Mouse (Mus musculus) liver, embryonic 11.5 days (tissue): Measurements from ENCODE around the gene Lasp1. TPM values are rescaled to one million over a fixed set of nuclear protein-coding genes. Genes with fewer than 3 reads are reported as not detected.

Experiments used
- ATAC-seq: fragments of 200-750 bp; cut with Nextera tagmentation; replicated peaks from 2 replicates; pipeline ENCODE4 v1.8.0; 2017; ENCODE audit warnings: moderate number of reproducible peaks, mild to moderate bottlenecking, moderate TSS enrichment, moderate library complexity; ENCODE audit not compliant: low FRiP score
- DNase-seq: peaks from one replicate; pipeline ENCODE4 v3.0.0-alpha.2; 2017; ENCODE audit warnings: low spot score
- H3K27ac ChIP-seq: fragments of 300-500 bp; sonication (generic); 2 replicates; pipeline ENCODE4 v1.5.1; 2014; ENCODE audit warnings: mild to moderate bottlenecking, low read depth, low read length, control low read depth
- H3K27me3 ChIP-seq: fragments of 300-500 bp; sonication (generic); replicated peaks from 2 replicates; pipeline ENCODE4 v1.6.1; 2014; ENCODE audit warnings: low read length, mixed read lengths; ENCODE audit not compliant: control insufficient read depth, insufficient read depth
- H3K36me3 ChIP-seq: fragments of 300-500 bp; sonication (generic); 2 replicates; pipeline ENCODE4 v1.6.1; 2014; ENCODE audit warnings: mild to moderate bottlenecking, low read length, moderate library complexity, mixed read lengths; ENCODE audit not compliant: control insufficient read depth, insufficient read depth
- H3K4me1 ChIP-seq: fragments of 300-500 bp; sonication (generic); replicated peaks from 2 replicates; pipeline ENCODE4 v1.6.1; 2014; ENCODE audit warnings: low read length, mixed read lengths; ENCODE audit not compliant: control insufficient read depth, insufficient read depth
- H3K4me2 ChIP-seq: fragments of 300-500 bp; sonication (generic); 2 replicates; pipeline ENCODE4 v1.6.1; 2014; ENCODE audit warnings: mild to moderate bottlenecking, control low read depth, moderate library complexity
- H3K4me3 ChIP-seq: fragments of 300-500 bp; sonication (generic); 2 replicates; pipeline ENCODE4 v1.5.1; 2014; ENCODE audit warnings: low read depth, low read length, control low read depth
- H3K9ac ChIP-seq: fragments of 300-500 bp; sonication (generic); 2 replicates; pipeline ENCODE4 v1.6.1; 2014; ENCODE audit warnings: low read depth, low read length, control low read depth
- H3K9me3 ChIP-seq: fragments of 300-500 bp; sonication (generic); 2 replicates; pipeline ENCODE4 v1.6.1; 2016; ENCODE audit warnings: low read length, inconsistent platforms, mixed read lengths; ENCODE audit not compliant: control insufficient read depth
- WGBS: fragments of 180-500 bp; shearing (Covaris S2); extraction: QIAGEN DNeasy Blood & Tissue Kit; methylation state at CpG from one replicate; pipeline ENCODE4 v1.1.7; 2014; 5-methylcytosine and 5-hydroxymethylcytosine counted together
- polyA plus RNA-seq: library from polyadenylated mRNA; unstranded; fragments of >200 nt; fragmentation: Nextera tagmentation; extraction: Ambion mirVana; gene quantifications from 2 replicates; pipeline ENCODE4 v1.2.1, GENCODE M21; 2014

Lasp1 gene
- polyA plus RNA-seq, 1 experiment from 2014 or later: 54.7 TPM

GRCm38 (mm10) chr11:97805662-97806612 lies 7.1 kb downstream of the Lasp1 start:
- Histone ChIP-seq H3K9me3 (no peaks in the 10 kb centered on the region), H3K27me3 (no peaks in the 10 kb centered on the region), H3K4me3 (no peak overlapping the region), H3K4me1 (peaks cover 78% of the 10 kb centered on the region), H3K36me3 (peaks cover 12% of the 10 kb centered on the region; the same call in 1 of the 2 replicates), H3K27ac (peak overlapping the region; percentile 44), H3K9ac (no peak overlapping the region; the same call in 1 of the 2 replicates), H3K4me2 (peak overlapping the region; percentile 2)
- 52% methylated on average over 15 of the region's 15 CpGs for WGBS
- ATAC-seq: no peak
- DNase-seq: no peak

GRCm38 (mm10) chr11:97806613-97806964 lies 7.8 kb downstream of the Lasp1 start:
- no peak overlapping the region; the same call in none of the 2 replicates for H3K27ac ChIP-seq
- H3K4me2 ChIP-seq: no peak overlapping the region

GRCm38 (mm10) chr11:97807626-97808025 lies 8.8 kb downstream of the Lasp1 start:
- Histone ChIP-seq H3K27ac (peak overlapping the region; percentile 62), H3K36me3 (peaks cover 10% of the 10 kb centered on the region; the same call in 1 of the 2 replicates), H3K27me3 (no peaks in the 10 kb centered on the region), H3K9me3 (no peaks in the 10 kb centered on the region), H3K4me3 (no peak overlapping the region), H3K9ac (no peak overlapping the region), H3K4me1 (peaks cover 78% of the 10 kb centered on the region), H3K4me2 (no peak overlapping the region)
- ATAC-seq: no peak
- WGBS: 36% methylated on average over 6 of the region's 6 CpGs
- DNase-seq: no peak

More at GRCm38 (mm10) chr11:97806613-97806964, 7.8 kb downstream of the Lasp1 start:
- WGBS: 74% methylated on average over 7 of the region's 7 CpGs
- no peak overlapping the region for H3K4me3 ChIP-seq
- H3K36me3 ChIP-seq: peaks cover 12% of the 10 kb centered on the region; the same call in 1 of the 2 replicates
- peaks cover 77% of the 10 kb centered on the region for H3K4me1 ChIP-seq
- no peaks in the 10 kb centered on the region for H3K27me3 ChIP-seq
- DNase-seq (no peak), ATAC-seq (no peak)
- no peak overlapping the region; the same call in 1 of the 2 replicates for H3K9ac ChIP-seq
- H3K9me3 ChIP-seq: no peaks in the 10 kb centered on the region

GRCm38 (mm10) chr11:97808093-97808492 lies 9.3 kb downstream of the Lasp1 start:
- peak overlapping the region; percentile 21 for H3K4me2 ChIP-seq
- H3K9me3 ChIP-seq: no peaks in the 10 kb centered on the region
- no peaks in the 10 kb centered on the region for H3K27me3 ChIP-seq
- WGBS: 58% methylated on average over 2 of the region's 2 CpGs
- peaks cover 83% of the 10 kb centered on the region for H3K4me1 ChIP-seq
- peak overlapping the region; percentile 1; the same call in 1 of the 2 replicates for H3K27ac ChIP-seq
- no peak overlapping the region for H3K9ac ChIP-seq
- no peak for ATAC-seq
- no peak for DNase-seq
- no peak overlapping the region for H3K4me3 ChIP-seq
- peaks cover 10% of the 10 kb centered on the region; the same call in 1 of the 2 replicates for H3K36me3 ChIP-seq

GRCm38 (mm10) chr11:97808621-97809234 lies 9.9 kb downstream of the Lasp1 start:
- H3K4me3 ChIP-seq: no peak overlapping the region
- no peak for DNase-seq
- peaks cover 86% of the 10 kb centered on the region for H3K4me1 ChIP-seq
- no peak overlapping the region for H3K9ac ChIP-seq
- H3K27ac ChIP-seq: peak overlapping the region; percentile 1; the same call in 1 of the 2 replicates
- no peaks in the 10 kb centered on the region for H3K27me3 ChIP-seq
- ATAC-seq: no peak
- peak overlapping the region; percentile 21 for H3K4me2 ChIP-seq
- WGBS: 59% methylated on average over 5 of the region's 5 CpGs
- no peaks in the 10 kb centered on the region for H3K9me3 ChIP-seq
- peaks cover 10% of the 10 kb centered on the region; the same call in 1 of the 2 replicates for H3K36me3 ChIP-seq

- Histone ChIP-seq H3K36me3 (peaks cover 10% of the 10 kb centered on the region; the same call in 1 of the 2 replicates), H3K9me3 (no peaks in the 10 kb centered on the region), H3K4me3 (no peak overlapping the region), H3K9ac (no peak overlapping the region), H3K4me2 (no peak overlapping the region), H3K4me1 (peaks cover 79% of the 10 kb centered on the region), H3K27ac (no peak overlapping the region; the same call in 1 of the 2 replicates), H3K27me3 (no peaks in the 10 kb centered on the region)
- DNase-seq: no peak
- no peak for ATAC-seq
- WGBS: 69% methylated on average over 7 of the region's 7 CpGs
These were observed 10.7 kb downstream of the Lasp1 start for GRCm38 (mm10) chr11:97809235-97810121.

GRCm38 (mm10) chr11:97810356-97810755 lies 11.6 kb downstream of the Lasp1 start:
- H3K9ac ChIP-seq: 0 out of 2 replicates have a peak overlapping the region, but pooled peaks have one; percentile 6
- peaks cover 73% of the 10 kb centered on the region for H3K4me1 ChIP-seq
- no peak for DNase-seq
- 0 out of 2 replicates have a peak overlapping the region, but pooled peaks have one; percentile 25 for H3K27ac ChIP-seq
- H3K9me3 ChIP-seq: no peaks in the 10 kb centered on the region
- ATAC-seq: no peak
- H3K27me3 ChIP-seq: no peaks in the 10 kb centered on the region
- 48% methylated on average over 7 of the region's 7 CpGs for WGBS
- H3K36me3 ChIP-seq: peaks cover 10% of the 10 kb centered on the region; the same call in 1 of the 2 replicates
- no peak overlapping the region for H3K4me2 ChIP-seq
- no peak overlapping the region for H3K4me3 ChIP-seq

- Histone ChIP-seq H3K36me3 (peaks cover 10% of the 10 kb centered on the region; the same call in 1 of the 2 replicates), H3K4me2 (no peak overlapping the region), H3K4me1 (peaks cover 71% of the 10 kb centered on the region), H3K27me3 (no peaks in the 10 kb centered on the region), H3K4me3 (no peak overlapping the region), H3K9me3 (no peaks in the 10 kb centered on the region), H3K27ac (peak overlapping the region; percentile 26; the same call in 1 of the 2 replicates), H3K9ac (no peak overlapping the region)
- no peak for DNase-seq
- ATAC-seq: no peak
- WGBS: 62% methylated on average over 3 of the region's 3 CpGs
These were observed 12.2 kb downstream of the Lasp1 start for GRCm38 (mm10) chr11:97810970-97811369.
